Mouse (Mus musculus): ENCODE data around the gene Arl9. TPM values are rescaled to one million over a fixed set of nuclear protein-coding genes. Genes with fewer than 3 reads are reported as not detected.
"Not testable (repeated sequence)": the region's sequence is repeated elsewhere in the genome, so short reads cannot be mapped to it uniquely, and the experiment has no call there.

The Arl9 gene
- not detected for total RNA-seq (2021)
- not detected in 2 replicates for polyA plus RNA-seq (2012; rRNA removed)
- long read RNA-seq = 0 reads

DNA sequence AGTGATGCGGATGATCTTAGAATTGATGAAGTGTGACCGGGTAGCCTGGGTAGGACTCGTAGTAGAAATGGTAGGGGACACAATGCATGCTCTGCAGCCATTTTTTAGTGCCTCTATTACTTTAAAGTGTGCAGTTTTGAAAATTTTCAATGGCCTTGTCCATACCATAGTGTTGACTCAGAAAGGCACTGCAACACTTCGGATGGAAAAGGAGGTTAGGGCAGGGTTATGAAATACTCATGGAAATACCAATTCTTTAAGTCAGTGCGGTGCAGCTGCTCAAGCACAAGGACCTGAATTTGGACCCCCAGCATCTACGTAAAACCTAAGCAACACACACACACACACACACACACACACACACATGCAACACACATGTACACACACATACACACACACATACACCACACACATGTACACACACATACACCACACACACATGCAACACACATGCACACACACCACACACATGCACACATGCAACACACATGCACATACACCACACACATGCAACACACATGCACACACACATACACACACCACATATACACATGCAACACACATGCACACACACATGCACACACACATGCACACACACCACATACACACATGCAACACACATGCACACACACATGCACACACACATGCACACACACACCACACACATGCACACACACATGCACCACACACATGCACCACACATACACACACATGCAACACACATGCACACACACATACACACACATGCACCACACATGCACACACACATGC lies at the start of gene Arl9:
TSS of gene Arl9 (plus strand) at position 5 of the 771 bp plus-strand sequence.
- peak; percentile 9 for DNase-seq

DNA sequence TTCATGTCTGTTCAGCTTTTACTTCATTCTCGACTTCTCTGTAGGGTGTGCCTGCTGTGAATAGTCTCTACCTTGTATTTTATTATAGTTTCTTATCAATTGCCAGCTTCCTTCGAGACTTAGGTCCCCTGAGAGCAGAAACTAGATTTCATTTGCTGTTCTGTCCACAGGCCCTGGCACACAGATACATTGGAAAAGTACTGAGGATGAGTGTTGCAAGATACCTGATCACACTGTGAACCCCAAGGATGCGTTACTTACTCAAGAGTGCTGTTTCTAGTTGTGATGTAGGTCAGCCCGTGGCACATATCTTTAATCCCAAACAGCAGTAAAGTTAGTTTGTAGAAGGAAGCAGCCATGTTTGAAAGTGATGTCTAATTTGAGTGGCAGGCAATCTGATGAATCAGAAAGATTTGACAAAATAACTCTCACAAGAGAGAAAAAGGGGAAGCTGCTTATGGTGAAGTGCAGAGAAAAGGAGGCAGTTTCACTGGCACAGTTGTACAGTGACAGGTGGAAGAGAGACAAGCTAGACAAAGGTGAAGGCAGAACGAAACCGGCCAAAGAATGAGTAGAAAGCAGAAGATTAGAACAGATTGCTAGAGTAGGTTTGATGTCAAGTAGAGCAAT lies 49.5 kb upstream of the Arl9 start:
- peak; percentile 52 for DNase-seq

- DNase-seq = no peak
Measured at GRCm38 (mm10) chr5:76955474-76955873, 48.4 kb upstream of the Arl9 start.

- DNase-seq = no peak
Measured at GRCm38 (mm10) chr5:76957954-76958353, 45.9 kb upstream of the Arl9 start.

DNA sequence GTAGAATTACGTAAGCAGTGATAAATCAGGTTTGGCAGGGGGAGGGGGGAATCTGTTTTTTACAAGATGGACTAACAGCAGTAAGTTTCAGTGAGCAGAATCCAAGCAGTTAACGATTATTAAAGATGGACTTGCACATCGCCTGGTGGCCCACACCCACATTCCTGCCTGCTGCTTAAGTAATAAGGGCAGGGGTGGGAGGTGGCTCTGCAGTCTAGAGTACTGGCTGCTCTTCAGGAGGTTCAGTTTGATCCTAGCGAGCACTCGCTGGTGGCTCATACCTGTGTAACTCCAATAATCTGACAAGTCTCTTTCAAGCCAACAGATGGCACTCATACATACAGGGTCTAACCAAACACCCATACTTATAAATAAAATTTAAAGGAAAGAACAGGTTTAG lies 44.3 kb upstream of the Arl9 start:
- no peak for DNase-seq

DNA sequence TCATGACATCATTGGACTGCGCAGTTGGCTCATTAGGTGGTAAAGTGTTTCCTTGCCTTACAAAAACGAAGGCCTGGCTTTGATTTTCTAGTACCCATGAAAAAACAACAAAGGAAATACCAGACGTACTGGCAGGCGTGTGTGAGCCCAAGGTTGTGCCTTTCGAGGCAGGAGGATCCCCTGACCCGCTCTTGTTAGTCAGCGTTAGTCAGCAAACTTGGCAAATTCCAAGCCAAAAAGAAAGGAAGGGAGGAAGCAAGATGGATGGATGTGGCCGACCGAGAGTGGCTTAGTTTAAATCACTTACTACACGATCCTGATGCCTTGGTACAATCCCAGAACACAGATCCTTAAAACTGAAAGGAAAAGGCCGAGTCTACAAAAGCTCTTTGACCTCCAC lies 41.3 kb upstream of the Arl9 start:
- peak; percentile 87 for DNase-seq

- DNase-seq = no peak
Measured at GRCm38 (mm10) chr5:76964651-76965050, 39.2 kb upstream of the Arl9 start.

- DNase-seq = no peak
Measured at GRCm38 (mm10) chr5:76969250-76969649, 34.6 kb upstream of the Arl9 start.

GRCm38 (mm10) chr5:76971115-76971514 lies 32.7 kb upstream of the Arl9 start:
- not testable (repeated sequence) for DNase-seq

DNA sequence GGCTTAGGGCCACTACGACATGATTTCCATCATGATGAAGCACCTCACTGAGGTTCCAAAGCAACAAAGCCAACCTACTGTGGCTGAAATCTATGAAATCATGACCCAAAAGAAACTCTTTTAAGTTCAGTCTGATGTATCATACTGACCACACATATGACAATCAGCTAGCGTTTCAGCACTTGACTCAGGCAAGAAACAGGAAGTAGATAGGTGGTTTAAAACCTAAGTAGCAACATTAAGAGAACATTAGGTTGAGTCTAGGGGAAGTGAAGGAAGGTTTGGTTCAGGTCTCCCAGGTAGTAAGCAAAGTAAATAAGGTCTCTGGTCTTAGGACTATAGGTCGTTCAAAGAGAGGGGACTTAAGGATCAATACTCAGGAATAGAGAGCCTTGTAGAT lies 30.4 kb upstream of the Arl9 start:
- DNase-seq = no peak

DNA sequence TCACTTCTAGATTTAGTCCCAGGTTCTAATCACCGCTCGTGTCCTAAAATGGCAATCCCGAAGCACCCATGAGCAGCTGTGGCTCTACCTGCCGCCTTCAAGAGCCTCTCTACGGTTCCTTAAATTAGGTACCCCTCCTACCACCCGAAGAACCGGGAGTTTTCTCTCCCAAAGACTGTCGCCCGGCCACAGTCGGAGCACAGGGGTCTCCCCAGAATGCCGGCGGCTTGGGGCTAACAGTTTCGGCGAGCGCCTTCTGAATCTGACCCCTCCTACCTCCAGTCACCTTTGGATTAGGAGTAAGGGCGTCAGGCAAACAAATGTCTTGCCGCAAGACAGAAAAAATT lies 29.7 kb upstream of the Arl9 start:
- no peak for DNase-seq

DNA sequence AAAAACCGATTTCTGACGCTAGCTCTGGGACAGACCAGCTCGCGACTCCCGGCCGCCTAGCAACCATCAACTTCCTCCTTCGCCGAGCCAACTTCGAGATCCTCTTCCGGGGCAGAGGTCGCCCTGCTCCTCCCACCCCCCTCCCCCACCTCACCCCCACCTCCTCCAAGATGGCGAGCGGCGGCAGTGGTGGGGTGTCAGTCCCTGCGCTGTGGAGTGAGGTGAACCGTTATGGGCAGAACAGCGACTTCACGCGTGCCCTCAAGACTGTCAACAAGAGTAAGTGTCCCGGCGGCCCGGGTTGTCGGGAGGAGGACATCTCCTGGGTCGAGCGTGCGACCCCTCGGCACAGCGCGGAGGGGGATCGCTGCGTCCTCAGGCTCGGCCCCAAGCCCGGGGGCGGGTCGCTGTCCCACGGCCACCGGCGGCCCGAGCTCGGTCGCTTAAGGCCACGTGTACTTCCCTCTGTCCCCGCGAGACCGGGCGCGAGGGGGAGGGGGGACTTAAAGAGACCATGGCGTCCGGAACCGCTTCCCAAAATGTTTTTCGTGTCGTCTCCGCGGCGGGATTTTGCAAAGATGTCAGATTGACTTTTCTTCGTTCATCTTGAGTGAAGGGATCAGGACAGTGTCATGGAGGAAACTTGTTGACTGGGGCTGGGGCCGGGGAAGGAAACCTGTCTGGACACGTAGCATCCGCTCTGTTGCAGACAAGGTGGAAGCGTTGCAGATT lies 29.1 kb upstream of the Arl9 start, which contains the start of gene Srp72:
TSS of gene Srp72 (plus strand) at position 130 of the 732 bp plus-strand sequence.
- DNase-seq = peak; percentile 87

DNA sequence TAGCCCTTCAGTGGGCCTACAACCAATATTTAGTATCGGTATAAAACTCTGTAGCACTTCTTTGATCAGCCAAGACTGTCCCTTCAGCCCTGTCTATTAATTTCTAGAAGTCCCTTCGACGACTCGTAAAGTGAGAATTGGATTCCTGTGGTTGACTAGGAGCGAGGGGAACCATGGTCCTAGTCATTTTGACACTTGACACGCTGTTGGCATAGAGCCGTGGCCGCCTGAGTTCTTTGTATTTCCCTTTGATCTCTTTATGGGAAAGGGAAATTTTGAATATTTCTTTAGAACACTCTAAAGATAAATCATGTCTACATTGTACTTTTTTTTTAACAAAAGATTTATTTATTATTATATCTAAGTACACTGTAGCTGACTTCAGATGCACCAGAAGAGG lies 28.1 kb upstream of the Arl9 start:
- no peak for DNase-seq

- no peak for DNase-seq
Measured at GRCm38 (mm10) chr5:76984015-76984414, 19.8 kb upstream of the Arl9 start.

DNA sequence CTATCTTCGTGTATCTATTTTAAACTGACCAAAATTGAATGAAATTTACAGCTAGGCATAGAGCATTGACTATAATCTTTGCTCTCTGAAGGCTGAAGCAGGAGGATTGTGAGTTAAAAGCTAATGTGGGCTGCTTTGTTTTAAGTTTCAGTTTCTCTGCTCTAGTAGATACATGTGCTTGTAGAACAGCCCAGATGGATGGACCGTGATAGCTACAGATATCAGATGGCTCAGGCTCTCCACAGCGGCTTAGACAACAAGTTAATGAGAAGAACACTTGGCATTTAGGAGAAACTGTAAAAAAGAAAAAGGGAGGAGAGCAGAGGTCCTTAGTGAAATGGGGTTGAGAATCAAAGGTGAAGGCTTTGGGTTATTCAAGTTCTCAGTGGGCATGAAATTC lies 13.1 kb upstream of the Arl9 start:
- DNase-seq = no peak

DNA sequence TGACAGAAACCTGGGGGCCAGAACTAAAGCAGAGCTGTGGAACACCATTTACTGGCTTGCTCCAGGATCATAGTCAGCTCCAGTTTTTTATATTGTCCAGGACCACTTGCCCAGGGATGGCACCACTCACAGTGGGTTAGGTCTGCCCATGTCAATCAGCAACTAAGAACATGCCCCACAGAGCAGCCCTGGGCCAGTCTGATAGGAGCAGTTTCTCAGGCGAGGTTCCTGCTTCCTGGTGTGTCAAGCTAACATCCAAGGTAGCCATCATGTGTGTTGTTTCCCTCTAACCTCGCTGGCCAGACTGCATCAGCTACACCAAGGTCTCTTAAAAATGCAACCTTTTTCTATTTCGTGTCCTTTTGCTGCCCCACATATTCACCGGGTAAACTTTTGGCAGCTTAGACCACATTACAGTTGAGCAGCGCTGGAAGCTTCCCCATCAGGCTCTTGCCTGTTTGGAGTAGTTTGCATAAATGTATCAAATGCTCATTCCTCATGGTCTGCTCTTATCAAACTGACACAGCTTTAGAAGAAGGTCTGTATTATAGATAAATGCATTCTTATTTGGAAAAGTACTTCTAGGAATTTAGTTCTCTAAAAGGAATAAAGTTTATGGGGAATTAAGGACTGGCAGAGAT lies 10.6 kb upstream of the Arl9 start:
- no peak for DNase-seq

GRCm38 (mm10) chr5:76998416-76998815 lies 5.4 kb upstream of the Arl9 start:
- no peak for DNase-seq

- no peak for DNase-seq
Measured at GRCm38 (mm10) chr5:77001192-77001591, 2.7 kb upstream of the Arl9 start.

DNA sequence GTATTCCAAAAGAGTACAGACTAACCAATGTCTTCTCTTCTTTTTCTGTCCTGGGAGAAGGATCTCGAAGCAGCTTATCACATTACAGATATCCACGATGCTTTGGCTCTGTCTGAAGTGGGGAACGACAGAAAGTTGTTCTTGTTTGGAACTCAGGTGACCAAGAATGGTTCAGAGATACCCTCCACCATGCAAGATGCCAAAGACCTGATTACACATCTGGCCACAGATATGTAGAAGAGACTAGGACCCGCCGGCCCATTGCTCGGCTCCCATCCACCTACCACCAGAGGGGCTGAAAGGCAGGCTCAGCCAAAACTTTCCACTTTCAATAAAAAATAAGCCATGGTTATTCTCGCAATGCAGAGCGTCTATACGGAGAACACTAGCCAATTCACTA lies 6.5 kb downstream of the Arl9 start:
- no peak for DNase-seq

GRCm38 (mm10) chr5:77011082-77011481 lies 7.2 kb downstream of the Arl9 start:
- no peak for DNase-seq

GRCm38 (mm10) chr5:77013171-77013570 lies 9.3 kb downstream of the Arl9 start:
- no peak for DNase-seq
